Mouse (Mus musculus): ENCODE results near the gene Cdk15.

The Cdk15 gene

DNA sequence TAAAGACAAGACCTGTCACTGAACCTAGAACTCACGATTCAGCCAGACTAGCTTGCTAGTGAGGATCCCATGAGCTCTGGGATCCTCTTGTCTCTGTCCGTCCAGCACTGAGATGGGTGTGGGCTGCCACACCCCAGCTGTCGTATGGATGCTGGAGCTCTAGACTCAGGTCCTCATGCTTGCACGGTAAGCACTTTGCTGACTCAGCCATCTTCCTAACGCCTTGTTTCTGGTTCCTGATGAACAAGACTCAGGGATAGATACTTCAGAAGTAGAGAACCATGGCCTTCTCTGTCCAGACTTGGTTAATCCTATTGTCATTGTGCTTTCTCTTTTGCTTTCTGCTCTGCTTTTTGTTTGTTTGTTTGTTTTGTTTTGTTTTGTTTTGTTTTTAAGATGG lies 29.2 kb downstream of the Cdk15 start:
- no peak for DNase-seq

GRCm38 (mm10) chr1:59286316-59286850 lies 29.7 kb downstream of the Cdk15 start:
- DNase-seq, result no peak

- no peak for DNase-seq
These were observed 31.0 kb downstream of the Cdk15 start for GRCm38 (mm10) chr1:59287733-59288132.

GRCm38 (mm10) chr1:59291652-59292051 lies 34.9 kb downstream of the Cdk15 start:
- DNase-seq, result no peak

DNA sequence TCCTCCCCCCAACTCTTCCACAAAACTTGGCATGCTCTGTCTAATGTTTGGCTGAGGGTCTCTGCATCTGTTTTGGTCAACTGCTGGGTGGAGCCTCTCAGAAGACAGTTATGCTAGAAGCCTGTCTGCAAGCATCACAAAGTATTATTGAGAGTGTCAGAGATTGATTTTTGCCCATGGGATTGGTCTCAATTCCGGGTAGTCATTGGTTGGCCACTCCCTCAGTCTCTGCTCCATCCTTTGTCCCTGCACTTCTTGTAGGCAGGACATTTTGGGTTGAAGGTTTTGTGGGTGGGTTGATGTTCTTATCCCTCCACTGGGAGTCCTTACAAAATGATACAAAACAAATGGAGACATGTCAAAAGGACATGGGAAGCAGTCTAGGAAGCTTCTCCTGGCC lies 39.1 kb downstream of the Cdk15 start:
- no peak for DNase-seq

GRCm38 (mm10) chr1:59297167-59297566 lies 40.5 kb downstream of the Cdk15 start:
- DNase-seq, result no peak

DNA sequence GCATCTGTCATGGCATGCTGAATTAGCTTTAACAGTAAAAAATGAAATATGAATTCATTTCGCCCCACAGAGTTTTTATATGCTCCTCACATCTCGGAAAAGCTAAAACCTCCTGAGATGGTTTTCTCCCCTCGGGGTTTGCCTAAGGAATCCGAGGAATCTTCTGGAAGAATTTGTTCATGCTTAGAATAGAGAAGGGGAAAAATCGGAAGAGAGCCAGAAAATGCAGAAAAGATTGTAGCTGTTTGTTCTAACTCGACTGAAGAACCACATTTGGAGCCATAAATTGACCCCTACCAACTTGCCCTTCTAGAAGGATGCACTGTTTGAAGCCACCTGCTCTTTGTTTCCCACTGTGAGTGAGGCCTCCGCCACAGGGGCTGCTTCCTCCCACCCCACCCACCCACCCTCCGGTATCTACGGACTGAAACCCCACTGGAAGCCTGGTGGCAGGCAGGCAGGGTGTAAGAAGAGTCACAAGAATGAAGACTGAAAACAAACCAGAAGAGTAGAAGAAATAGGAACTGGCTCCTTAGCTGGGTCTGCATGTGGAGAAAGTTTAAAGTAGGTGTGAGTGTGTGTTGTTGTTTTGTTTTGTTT lies 41.9 kb downstream of the Cdk15 start:
- DNase-seq, result no peak

DNA sequence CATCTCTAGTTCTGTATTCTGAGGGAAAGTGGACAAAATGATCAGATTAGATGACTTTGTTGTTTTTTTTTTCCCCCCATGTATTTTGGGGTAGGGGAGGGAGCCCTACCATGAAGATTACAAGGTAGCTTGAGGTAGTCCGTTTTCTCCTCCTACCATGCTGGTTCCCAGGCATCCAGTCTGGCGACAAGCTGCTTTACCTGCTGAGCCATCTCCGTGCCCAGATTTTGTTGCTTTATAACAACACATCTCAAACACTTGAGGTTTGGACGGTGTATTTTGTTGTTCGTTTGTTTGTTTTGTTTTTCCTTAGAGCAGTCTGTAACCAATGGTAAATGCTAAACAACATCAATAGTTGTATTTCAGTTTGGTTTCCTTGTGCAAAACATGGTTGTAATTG lies 50.6 kb downstream of the Cdk15 start:
- DNase-seq, result no peak

- no peak for DNase-seq
These were observed 54.7 kb downstream of the Cdk15 start for GRCm38 (mm10) chr1:59311292-59311885.

DNA sequence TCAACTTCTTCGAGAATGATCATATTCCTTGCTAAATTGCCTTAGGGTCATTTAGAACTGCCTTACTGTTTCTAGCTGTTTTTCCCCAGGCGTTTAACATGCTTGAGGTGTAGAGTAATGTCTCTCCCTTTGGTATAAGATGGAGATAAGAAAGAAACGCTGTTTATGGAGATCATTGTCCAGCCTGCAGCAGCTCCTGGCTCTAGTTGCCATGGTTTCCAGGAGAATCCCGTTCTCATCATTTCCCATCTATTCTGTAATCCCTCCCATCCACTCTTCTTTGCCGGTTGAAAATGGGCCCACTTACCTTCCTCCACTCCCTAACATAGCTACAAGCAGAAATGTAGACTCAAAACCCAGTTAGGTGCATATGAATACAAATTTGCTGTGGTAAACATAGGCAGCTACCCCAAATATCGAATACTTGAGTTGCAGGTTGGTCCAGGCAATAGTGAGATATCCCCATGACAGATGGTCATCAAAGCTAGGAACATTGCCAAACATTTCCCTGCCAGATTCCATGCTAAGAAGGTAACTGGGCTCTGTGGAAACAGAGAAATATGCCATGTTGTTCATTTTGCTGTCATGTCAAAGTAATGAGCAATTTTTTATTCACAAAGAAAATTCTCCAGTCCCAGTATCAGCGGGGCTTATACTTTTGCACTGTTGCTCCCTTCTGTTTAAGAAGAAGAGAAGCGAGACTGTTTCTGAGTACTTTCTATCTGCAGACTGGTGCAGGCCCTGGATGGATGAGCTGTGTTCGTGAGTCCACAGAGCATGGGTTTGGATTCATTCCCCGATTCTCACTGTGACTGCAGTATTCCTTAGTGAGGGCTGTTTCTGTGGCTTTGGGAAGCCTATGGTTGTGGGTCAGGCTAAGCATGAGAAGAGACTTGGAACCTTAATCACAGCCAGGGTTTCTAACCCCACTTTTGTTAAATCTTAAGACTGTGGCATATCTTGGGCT lies 55.8 kb downstream of the Cdk15 start:
- DNase-seq, result no peak

GRCm38 (mm10) chr1:59313154-59313940 lies 56.6 kb downstream of the Cdk15 start:
- no peak for DNase-seq

- DNase-seq, result no peak
These were observed 58.5 kb downstream of the Cdk15 start for GRCm38 (mm10) chr1:59315057-59315807.

DNA sequence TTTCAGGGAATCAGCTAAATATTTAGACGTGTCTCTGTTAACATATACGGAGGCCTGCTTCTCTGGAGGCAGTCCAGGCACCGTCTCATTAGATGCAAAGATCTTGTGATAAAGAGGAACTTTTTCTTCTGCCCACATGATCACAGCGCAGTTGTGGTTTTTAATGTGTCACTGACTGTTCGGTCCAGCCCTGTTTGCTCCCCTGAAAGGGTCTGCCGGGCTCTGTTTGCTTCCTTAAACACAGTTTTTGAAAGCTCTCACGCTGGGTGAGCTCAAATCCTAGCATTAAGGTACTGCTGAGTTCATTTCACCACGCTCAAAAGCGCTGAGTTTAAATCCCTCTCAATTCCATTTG lies 59.3 kb downstream of the Cdk15 start:
- no peak for DNase-seq

- DNase-seq, result no peak
These were observed 59.8 kb downstream of the Cdk15 start for GRCm38 (mm10) chr1:59316386-59317051.

GRCm38 (mm10) chr1:59317397-59317796 lies 60.7 kb downstream of the Cdk15 start:
- DNase-seq, result no peak

DNA sequence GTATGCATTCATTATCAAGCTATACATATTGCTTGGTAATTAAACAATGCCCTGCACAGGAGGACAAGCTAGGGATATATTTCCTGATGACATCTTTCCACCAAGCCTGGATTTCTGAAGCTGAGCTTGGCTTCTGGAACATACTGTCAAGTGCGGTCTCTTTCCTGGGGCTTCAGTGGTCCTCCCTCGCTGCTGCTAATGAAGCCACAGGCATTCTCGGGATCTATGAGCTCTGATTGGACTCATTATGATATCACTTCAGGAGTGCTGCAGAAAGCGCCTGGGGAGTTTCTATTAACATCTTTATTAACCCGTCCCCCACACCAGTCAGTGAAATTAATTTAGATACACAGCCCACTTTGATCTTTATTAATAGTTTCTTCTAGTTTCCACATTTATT lies 62.2 kb downstream of the Cdk15 start:
- DNase-seq, result no peak

DNA sequence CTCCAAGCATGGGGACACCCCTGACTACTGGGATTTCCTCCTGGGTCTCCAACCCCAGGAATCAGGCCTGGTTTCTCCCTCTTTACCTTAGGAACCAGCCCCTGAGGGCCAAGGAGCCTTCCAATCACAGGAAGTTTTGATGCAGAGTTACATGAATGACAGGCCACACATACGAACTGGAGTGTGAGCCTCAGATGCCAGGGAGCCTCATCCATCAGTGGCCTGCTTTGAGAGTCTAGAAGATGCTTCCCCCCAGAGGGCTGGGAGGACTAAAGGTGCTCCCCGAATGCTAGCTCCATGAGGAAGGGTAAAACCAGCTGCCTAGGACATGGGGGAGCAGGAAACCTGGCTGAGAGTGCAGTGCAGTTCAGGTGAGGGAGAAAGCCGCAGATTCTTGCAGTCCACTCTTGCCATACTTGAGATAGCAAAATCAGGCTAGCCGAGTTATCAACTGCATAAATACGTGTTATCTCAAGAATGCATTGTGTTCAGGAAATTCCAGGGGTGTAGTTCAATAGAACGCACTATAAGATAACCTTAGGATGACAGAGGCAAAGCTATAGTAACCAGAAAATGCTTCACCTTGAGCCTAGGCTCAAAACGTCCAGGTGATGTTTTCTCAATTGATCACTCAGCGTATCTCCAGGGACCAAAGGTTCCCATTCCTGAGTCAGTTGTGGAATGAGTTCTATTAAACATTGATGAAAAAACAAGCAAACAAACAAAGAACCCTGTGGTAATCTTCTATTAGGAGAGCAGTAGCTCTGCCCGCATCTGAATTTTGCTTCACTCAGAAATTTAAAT lies 64.6 kb downstream of the Cdk15 start:
- DNase-seq, result no peak

- DNase-seq, result no peak
These were observed 65.5 kb downstream of the Cdk15 start for GRCm38 (mm10) chr1:59321880-59322836.

- no peak for DNase-seq
These were observed 70.2 kb downstream of the Cdk15 start for GRCm38 (mm10) chr1:59326854-59327395.
